Mouse (Mus musculus) MEL (cell line): Measurements from ENCODE around the gene Cmya5.

Experiments used
- BHLHE40 ChIP-seq: IDR thresholded peaks from 2 replicates; pipeline ENCODE4 v1.6.1; 2012; ENCODE audit warnings: low read depth, mild to moderate bottlenecking, inconsistent platforms, low read length, improper control_type of control experiment, borderline replicate concordance
- CTCF ChIP-seq, 3 experiments: IDR thresholded peaks in 2 of 3; conservative IDR thresholded peaks in 1 of 3; 2 replicates each; pipeline ENCODE4 v1.5.1; 2011 to 2012; ENCODE audit warnings: low read length in 3 of 3, low read depth in 2 of 3, mild to moderate bottlenecking in 2 of 3, improper control_type of control experiment in 1 of 3, inconsistent platforms in 1 of 3, mixed read lengths in 1 of 3, moderate library complexity in 1 of 3; ENCODE audit not compliant: control insufficient read depth in 1 of 3, insufficient read depth in 1 of 3, poor library complexity in 1 of 3, severe bottlenecking in 1 of 3
- EP300 ChIP-seq, 2 experiments: IDR thresholded peaks; 2 replicates each; pipeline ENCODE4 v1.6.1; 2011; ENCODE audit warnings: improper control_type of control experiment in 2 of 2, low read length in 2 of 2, low read depth in 1 of 2, mild to moderate bottlenecking in 1 of 2
- MYB ChIP-seq: IDR thresholded peaks from 2 replicates; pipeline ENCODE4 v1.6.1; 2011; ENCODE audit warnings: mild to moderate bottlenecking, low read depth, low read length, improper control_type of control experiment
- MYC ChIP-seq: IDR thresholded peaks from 2 replicates; pipeline ENCODE4 v1.6.1; 2011; ENCODE audit warnings: low read depth, mild to moderate bottlenecking, low read length, improper control_type of control experiment, moderate library complexity
- POLR2A ChIP-seq, 2 experiments: IDR thresholded peaks; 2 replicates each; pipeline ENCODE4 v1.6.1; 2011 to 2012; ENCODE audit warnings: low read length in 2 of 2, mild to moderate bottlenecking in 2 of 2, control low read depth in 1 of 2, improper control_type of control experiment in 1 of 2, low read depth in 1 of 2, moderate library complexity in 1 of 2; ENCODE audit not compliant: control insufficient read depth in 1 of 2, insufficient read depth in 1 of 2, poor library complexity in 1 of 2
- UBTF ChIP-seq: IDR thresholded peaks from 2 replicates; pipeline ENCODE4 v1.6.1; 2012; ENCODE audit warnings: low read depth, mild to moderate bottlenecking, inconsistent platforms, low read length, improper control_type of control experiment, moderate library complexity, borderline replicate concordance; ENCODE audit not compliant: insufficient read depth
- ZNF384 ChIP-seq: IDR thresholded peaks from 2 replicates; pipeline ENCODE4 v1.6.1; 2012; ENCODE audit warnings: low read depth, mild to moderate bottlenecking, inconsistent platforms, low read length, improper control_type of control experiment

DNA sequence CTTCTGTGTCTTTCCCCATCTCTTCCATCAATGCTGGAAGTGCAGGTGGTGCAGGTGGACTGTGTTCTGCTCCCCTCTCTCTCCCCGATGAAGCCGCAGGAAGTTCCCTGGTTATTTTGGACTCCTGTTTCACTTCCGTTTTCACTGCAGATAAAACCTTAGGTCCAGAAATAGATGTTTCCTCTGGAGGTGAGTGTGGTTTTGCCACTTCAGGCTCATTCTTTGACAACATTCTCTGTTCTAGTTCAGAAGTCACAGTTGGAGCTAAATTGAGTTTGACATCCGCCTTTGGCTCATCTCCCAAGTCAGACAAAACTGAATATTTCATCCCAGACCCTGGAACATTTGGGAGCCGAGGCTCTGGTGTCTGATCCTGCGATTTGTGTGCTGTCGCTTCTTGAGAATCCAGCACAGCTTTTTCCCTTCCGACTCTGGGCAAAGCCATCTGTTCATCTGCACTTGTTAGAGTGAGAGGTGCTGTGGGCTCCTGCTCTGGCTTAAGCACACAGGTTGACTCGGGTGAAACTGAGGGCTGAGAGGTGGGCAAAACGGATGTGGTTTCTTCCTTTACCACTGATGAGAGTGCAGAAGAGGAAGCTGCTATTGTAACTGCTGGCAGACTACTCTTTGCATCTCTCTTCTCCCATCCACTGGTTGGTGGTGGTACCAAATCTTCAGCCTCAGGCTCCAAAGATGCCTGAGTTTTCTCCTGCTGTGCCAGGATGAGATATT, 50.2 kb downstream of the Cmya5 start:
- TF ChIP-seq MYC (no peak), POLR2A (IDR thresholded peaks at IDR 0.05; ENCODE audit: control insufficient read depth in 1 of 2, insufficient read depth in 1 of 2, low read depth in 1 of 2, low read length in 2 of 2, poor library complexity in 1 of 2) (no peak), CTCF (IDR thresholded peaks at IDR 0.05 in 2 of 3, conservative IDR thresholded peaks at IDR 0.05 in 1 of 3; ENCODE audit: control insufficient read depth in 1 of 3, insufficient read depth in 1 of 3, low read depth in 2 of 3, low read length in 3 of 3, poor library complexity in 1 of 3, severe bottlenecking in 1 of 3) (no peak), ZNF384 (no peak), MYB (no peak), EP300 (IDR thresholded peaks at IDR 0.05; ENCODE audit: low read depth in 1 of 2, low read length in 2 of 2) (no peak), BHLHE40 (no peak), UBTF (no peak)
